Mouse (Mus musculus) kidney, postnatal 25 days (tissue): ENCODE results near the gene Slc7a5.
A peak's percentile ranks its signal among the peaks of the same experiment; 100 is the strongest.

Source experiments
- DNase-seq, 2 experiments: peaks; one replicate each; pipeline ENCODE4 v3.0.0; 2021; ENCODE audit warnings: mixed read lengths in 2 of 2

Slc7a5 gene

GRCm38 (mm10) chr8:121879712-121880111 is 27.8 kb downstream of the Slc7a5 start:
- DNase-seq, result no peak

- no peak for DNase-seq
Measured at GRCm38 (mm10) chr8:121877828-121878480, 29.5 kb downstream of the Slc7a5 start.

GRCm38 (mm10) chr8:121877212-121877611 is 30.3 kb downstream of the Slc7a5 start:
- no peak for DNase-seq

- DNase-seq, result no peak
Measured at GRCm38 (mm10) chr8:121875517-121875916, 32.0 kb downstream of the Slc7a5 start.

- DNase-seq, result no peak
Measured at GRCm38 (mm10) chr8:121875045-121875444, 32.4 kb downstream of the Slc7a5 start.

- DNase-seq, result peak; percentile 72 to 74
Measured at GRCm38 (mm10) chr8:121874031-121874430, 33.5 kb downstream of the Slc7a5 start.

GRCm38 (mm10) chr8:121871833-121872440 is 35.6 kb downstream of the Slc7a5 start:
- peak in 1 of 2 experiments; percentile 14 for DNase-seq

GRCm38 (mm10) chr8:121870190-121870589 is 37.3 kb downstream of the Slc7a5 start:
- DNase-seq, result no peak

GRCm38 (mm10) chr8:121868896-121869295 is 38.6 kb downstream of the Slc7a5 start:
- DNase-seq, result no peak

- DNase-seq, result no peak
Measured at GRCm38 (mm10) chr8:121868196-121868595, 39.3 kb downstream of the Slc7a5 start.

- DNase-seq, result no peak
Measured at GRCm38 (mm10) chr8:121865356-121865755, 42.1 kb downstream of the Slc7a5 start.

GRCm38 (mm10) chr8:121861806-121862548 is 45.5 kb downstream of the Slc7a5 start:
- no peak for DNase-seq

- DNase-seq, result no peak
Measured at GRCm38 (mm10) chr8:121861276-121861675, 46.2 kb downstream of the Slc7a5 start.

GRCm38 (mm10) chr8:121857747-121858146 is 49.7 kb downstream of the Slc7a5 start:
- no peak for DNase-seq

GRCm38 (mm10) chr8:121857331-121857730 is 50.2 kb downstream of the Slc7a5 start:
- DNase-seq, result peak in 1 of 2 experiments; percentile 34

- peak in 1 of 2 experiments; percentile 30 for DNase-seq
Measured at GRCm38 (mm10) chr8:121856071-121856746, 51.3 kb downstream of the Slc7a5 start.

GRCm38 (mm10) chr8:121853586-121853985 is 53.9 kb downstream of the Slc7a5 start:
- peak in 1 of 2 experiments; percentile 31 for DNase-seq

GRCm38 (mm10) chr8:121852464-121852863 is 55.0 kb downstream of the Slc7a5 start:
- peak in 1 of 2 experiments; percentile 6 for DNase-seq

GRCm38 (mm10) chr8:121851716-121852115 is 55.8 kb downstream of the Slc7a5 start:
- DNase-seq, result peak in 1 of 2 experiments; percentile 17

- peak; percentile 89 to 95 for DNase-seq
Measured at GRCm38 (mm10) chr8:121850821-121851470, 56.5 kb downstream of the Slc7a5 start.

GRCm38 (mm10) chr8:121850436-121850820 is 57.1 kb downstream of the Slc7a5 start:
- DNase-seq, result peak in 1 of 2 experiments; percentile 12

- DNase-seq, result peak; percentile 46 to 67
Measured at GRCm38 (mm10) chr8:121850018-121850417, 57.5 kb downstream of the Slc7a5 start.
